Mouse (Mus musculus): Measurements from ENCODE around the gene Ptgfr. TPM values are rescaled to one million over a fixed set of nuclear protein-coding genes. Genes with fewer than 3 reads are reported as not detected.
A peak's percentile ranks its signal among the peaks of the same experiment; 100 is the strongest.

Gene Ptgfr
- polyA plus RNA-seq, 1 experiment: 0.40 TPM

DNA sequence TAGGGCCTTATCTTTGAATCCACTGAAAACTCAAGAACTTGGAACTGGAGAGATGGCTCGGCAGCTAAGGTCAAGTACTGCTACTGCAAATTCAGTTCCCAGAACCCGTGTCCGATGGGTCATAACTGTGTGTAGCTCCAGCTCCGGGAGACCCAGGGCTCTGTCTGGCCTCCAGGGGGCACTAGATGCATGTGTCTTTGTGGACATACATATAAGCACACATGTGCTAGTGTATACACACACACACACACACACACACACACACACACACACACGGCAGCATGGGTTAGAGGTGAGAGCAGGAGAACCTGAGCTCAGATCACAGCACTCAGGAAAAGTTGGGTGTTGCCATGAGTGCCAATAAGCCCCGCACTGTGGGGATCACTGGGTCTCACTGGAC is 19.2 kb downstream of the Ptgfr start:
- no peaks in the 10 kb centered on the region for H3K4me1 ChIP-seq (ENCODE audit: control insufficient read depth, insufficient read depth, insufficient read length, low read length)
- H3K27ac ChIP-seq (replicated peaks; ENCODE audit: low read depth, low read length): no peak overlapping the region
- no peak overlapping the region for H3K4me3 ChIP-seq (ENCODE audit: insufficient read depth, low read depth, low read length)

DNA sequence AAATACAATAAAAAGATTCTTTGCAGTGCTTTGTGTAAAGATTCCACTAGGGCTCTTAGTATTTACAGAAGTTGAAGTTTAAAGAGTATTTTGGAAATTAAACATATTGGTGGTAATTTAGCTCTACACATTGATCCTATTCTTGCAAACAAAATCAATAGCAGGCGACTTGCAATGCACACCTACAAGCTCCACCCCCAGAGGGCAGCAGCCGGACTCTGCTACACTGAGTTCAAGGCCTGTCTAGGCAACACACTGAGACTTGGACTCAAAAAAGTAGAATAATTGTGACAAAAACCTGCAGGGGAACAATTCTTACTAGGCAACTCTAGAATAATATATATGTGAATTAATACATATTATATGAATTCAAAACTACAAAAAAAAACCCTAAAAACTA is 28.8 kb downstream of the Ptgfr start:
- H3K4me1 ChIP-seq (ENCODE audit: control insufficient read depth, insufficient read depth, insufficient read length, low read length): no peaks in the 10 kb centered on the region
- H3K27ac ChIP-seq (replicated peaks; ENCODE audit: low read depth, low read length): no peak overlapping the region
- H3K4me3 ChIP-seq (ENCODE audit: insufficient read depth, low read depth, low read length): no peak overlapping the region

DNA sequence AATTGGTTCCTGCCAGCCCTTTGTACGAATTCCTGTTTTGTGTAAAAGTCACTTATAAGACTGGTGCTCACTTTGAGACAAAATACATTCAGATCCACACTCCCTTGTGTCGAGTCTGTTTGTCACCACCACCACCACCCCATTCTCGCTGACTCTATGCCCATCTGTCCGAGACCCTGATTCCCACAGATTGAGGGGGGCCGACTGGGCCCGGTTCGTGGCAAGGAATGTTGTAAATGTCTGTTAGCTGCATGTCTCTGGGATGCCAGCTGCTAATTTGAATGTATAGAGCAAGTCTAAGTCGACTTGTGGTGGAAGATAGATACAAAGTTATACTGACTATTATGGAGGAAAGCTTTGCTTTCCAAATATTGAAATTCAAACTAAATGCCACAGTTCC is 48.8 kb downstream of the Ptgfr start:
- Histone ChIP-seq H3K27ac (replicated peaks; ENCODE audit: low read depth, low read length) (no peak overlapping the region), H3K4me3 (ENCODE audit: insufficient read depth, low read depth, low read length) (no peak overlapping the region), H3K4me1 (ENCODE audit: control insufficient read depth, insufficient read depth, insufficient read length, low read length) (no peaks in the 10 kb centered on the region)

DNA sequence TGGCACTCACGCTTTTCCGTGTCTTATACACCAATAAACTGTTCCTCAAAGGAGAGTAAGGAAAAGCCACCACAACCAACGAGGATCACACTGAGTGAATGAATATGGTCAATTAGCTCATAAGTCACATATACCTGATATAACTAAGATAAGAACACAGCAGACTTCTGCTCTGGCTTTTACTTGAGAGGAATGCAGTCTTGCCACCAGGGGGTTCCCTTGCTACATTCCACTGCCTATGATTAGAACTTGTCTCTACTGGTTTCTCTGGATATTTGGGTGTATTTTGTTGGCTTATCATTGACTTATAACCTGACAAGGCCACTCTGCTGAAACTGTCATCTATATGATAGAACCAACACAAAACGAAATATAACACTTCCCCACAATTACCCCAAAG is 62.3 kb downstream of the Ptgfr start:
- no peak overlapping the region for H3K27ac ChIP-seq (replicated peaks; ENCODE audit: low read depth, low read length)
- H3K4me3 ChIP-seq (ENCODE audit: insufficient read depth, low read depth, low read length): no peak overlapping the region
- no peaks in the 10 kb centered on the region for H3K4me1 ChIP-seq (ENCODE audit: control insufficient read depth, insufficient read depth, insufficient read length, low read length)

DNA sequence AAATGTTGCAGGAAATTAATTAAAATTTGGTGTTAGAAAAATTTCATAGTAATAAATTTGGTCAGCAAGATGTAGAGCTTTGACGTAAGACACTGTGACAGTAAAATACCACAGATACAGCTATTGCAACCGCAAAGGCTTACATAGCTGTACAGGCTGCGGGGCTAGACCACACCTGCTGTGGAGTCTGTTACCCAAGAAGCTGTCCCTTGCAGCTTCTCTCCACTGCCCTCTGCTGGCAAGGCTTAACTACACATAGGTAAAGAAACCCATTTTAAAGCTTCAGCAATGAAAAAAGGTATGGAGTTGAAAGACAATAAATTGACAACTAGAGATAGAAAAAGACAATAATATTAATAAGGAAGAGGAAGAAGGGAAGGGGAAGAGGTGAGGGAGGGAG is 66.4 kb downstream of the Ptgfr start:
- no peak overlapping the region for H3K27ac ChIP-seq (replicated peaks; ENCODE audit: low read depth, low read length)
- H3K4me3 ChIP-seq (ENCODE audit: insufficient read depth, low read depth, low read length): no peak overlapping the region
- no peaks in the 10 kb centered on the region for H3K4me1 ChIP-seq (ENCODE audit: control insufficient read depth, insufficient read depth, insufficient read length, low read length)

DNA sequence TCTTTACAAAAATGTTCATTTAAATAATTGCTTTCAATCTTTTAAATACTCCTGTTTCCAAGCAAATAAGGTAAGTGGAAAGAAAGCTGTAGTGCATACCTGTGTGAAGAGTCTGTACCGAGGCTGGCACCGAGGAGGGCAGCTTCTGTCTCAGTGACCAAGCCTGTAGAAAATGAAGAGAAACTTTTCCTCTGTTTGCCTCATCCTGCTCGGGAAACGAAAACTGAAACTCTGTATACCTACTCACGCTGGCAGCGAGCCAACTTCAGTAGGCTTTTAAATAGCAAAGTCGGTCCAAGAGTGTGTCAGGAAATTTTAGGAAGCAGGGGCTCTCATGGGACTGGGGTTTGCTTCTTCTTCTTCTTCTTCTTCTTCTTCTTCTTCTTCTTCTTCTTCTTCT is 87.7 kb downstream of the Ptgfr start, which contains the start of gene Ifi44:
Gene Ifi44 (minus strand): TSS at position 224 of the 400 bp plus-strand sequence.
- no peak within 1 kb of the TSS for H3K27ac ChIP-seq (replicated peaks; ENCODE audit: low read depth, low read length)
- H3K4me3 ChIP-seq (ENCODE audit: insufficient read depth, low read depth, low read length): peak within 1 kb of the TSS; percentile 54

DNA sequence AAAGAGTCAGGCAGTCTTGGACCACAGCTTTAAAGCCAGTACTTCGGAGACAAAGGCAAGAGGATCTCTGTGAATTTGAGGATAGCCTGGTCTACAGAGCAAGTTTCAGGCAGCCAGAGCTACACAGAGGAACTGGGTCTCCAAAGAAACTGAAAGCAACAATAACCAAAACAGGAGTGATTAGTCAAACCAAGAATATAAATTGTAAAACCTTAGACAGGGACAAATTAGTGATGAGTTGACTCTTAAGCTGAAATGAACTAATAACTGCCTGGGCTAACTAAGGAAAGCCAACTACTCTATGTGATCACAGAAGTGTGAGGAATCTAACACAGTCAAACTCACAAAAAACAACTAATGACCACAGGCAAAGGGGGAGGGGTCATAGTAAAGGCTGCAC is 88.9 kb downstream of the Ptgfr start:
- Histone ChIP-seq H3K27ac (replicated peaks; ENCODE audit: low read depth, low read length) (no peak overlapping the region), H3K4me3 (ENCODE audit: insufficient read depth, low read depth, low read length) (no peak overlapping the region), H3K4me1 (ENCODE audit: control insufficient read depth, insufficient read depth, insufficient read length, low read length) (no peaks in the 10 kb centered on the region)

More for the DNA sequence above, 87.7 kb downstream of the Ptgfr start, which contains the start of gene Ifi44:
- H3K4me1 ChIP-seq (ENCODE audit: control insufficient read depth, insufficient read depth, insufficient read length, low read length): no peaks in the 10 kb centered on the region

Other genes with a start within 250 kb of the Ptgfr start
- 0.44 and 2.3 TPM in 2 replicates for gene Ifi44, start 87.7 kb downstream of the Ptgfr start, polyA plus RNA-seq (2012; ENCODE audit: insufficient read depth, insufficient read length, missing spikeins)
- not detected in 2 replicates for gene Ifi44l, start 74.7 kb downstream of the Ptgfr start, polyA plus RNA-seq (2012; ENCODE audit: insufficient read depth, insufficient read length, missing spikeins)